Mouse (Mus musculus): ENCODE measurements around the gene Tgfbi.

GRCm38 (mm10) chr13:56678826-56679504 lies 69.6 kb downstream of the Tgfbi start:
- TF ChIP-seq POLR2A (IDR thresholded peaks at IDR 0.05; ENCODE audit: insufficient read length, low read depth) (no peak), USF1 (IDR thresholded peaks at IDR 0.05; ENCODE audit: low read depth) (no peak), TCF12 (IDR thresholded peaks at IDR 0.05; ENCODE audit: insufficient read depth, poor library complexity, severe bottlenecking) (no peak), POLR2AphosphoS2 (IDR thresholded peaks at IDR 0.05; ENCODE audit: insufficient read length, low read depth) (no peak), MYOD1 (IDR thresholded peaks at IDR 0.05; ENCODE audit: control insufficient read depth in 1 of 3, insufficient read length in 2 of 3, low read depth in 2 of 3) (peak in 1 of 3 experiments; percentile 81), MYOG (IDR thresholded peaks at IDR 0.05; ENCODE audit: control insufficient read depth in 1 of 3, insufficient read depth in 1 of 3, insufficient read length in 2 of 3, low read depth in 2 of 3) (peak in 1 of 3 experiments; percentile 44)

Data from myocyte (in vitro differentiated cells).